Mouse (Mus musculus): ENCODE results near the gene Rps21.

Rps21 gene

DNA sequence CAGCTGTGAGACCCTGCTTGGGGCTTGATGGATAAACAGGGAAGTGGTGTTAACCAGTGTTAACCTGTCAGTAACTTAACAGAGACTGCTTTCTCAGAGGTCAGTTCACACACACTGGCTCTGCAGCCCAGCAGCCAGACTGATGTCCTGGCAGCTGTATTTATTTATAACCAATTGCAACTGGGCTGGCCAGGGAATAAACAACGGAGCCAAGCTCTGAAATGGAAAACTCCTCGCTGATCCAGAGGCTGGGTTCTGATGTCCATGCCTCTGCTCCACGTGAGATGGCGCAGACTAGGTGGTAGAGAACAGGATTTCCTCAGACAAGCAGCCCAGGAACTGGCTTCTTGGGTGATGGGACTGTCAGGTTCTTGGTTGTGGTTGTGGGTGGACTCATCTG, 34.8 kb downstream of the Rps21 start:
- no peak for DNase-seq

DNA sequence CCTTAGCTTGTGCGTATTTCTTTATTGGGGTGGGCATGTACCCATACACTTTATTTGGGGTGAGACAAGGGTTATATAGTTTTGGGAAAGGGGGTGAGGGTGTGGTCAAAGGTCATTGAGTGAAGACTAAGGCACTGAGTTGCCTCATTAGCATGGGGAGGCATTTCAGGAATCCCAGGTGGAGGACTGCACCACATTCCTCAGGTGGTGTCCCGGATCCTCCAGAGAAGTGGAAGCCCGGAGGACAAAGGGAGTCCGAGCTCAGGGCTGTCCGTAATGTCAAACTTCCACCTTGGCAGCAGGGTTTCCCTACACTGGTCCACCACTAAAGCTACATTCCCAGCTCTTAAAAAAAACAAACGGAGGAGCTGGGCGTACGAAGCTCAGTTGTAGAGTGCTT, 35.7 kb downstream of the Rps21 start:
- no peak for DNase-seq

DNA sequence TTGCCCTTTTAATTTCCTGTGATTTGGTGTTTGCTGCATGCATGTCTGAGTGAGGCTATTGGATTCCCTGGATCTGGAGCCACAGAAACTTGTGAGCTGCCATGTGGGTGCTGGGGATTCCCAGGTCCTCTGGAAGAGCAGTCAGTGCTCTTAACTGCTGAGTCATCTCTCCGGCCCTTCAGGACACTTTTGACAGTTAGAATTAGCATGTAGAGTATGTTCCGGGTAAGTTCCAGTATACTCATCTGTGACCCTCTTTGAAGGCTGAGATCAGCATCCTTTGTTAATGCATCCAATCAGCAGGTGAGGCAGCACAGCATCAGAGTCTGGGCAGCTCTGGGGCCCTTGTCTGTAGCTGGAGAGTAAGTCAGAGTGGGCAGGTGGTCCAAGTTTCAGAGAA, 43.1 kb downstream of the Rps21 start:
- DNase-seq = no peak

DNA sequence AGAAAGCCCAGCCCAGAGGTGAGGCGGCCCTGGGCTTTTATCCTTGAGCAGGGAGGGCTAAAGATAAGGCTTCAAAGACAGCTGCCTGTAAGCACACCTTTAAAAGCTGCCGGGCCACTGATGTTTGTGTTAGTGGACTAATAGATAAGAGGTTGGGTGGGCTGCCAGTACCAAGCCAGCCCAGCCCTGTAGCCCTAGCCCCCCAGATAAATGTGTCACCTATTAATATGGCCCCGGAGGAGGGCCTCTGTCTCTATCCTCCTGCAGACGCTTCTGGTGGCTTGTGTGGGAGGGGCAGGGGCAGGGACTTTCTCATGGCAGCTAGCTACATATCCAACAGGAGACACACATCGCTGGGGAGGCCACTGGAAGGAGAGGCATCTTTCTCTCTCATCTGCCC, 43.6 kb downstream of the Rps21 start:
- DNase-seq = no peak

DNA sequence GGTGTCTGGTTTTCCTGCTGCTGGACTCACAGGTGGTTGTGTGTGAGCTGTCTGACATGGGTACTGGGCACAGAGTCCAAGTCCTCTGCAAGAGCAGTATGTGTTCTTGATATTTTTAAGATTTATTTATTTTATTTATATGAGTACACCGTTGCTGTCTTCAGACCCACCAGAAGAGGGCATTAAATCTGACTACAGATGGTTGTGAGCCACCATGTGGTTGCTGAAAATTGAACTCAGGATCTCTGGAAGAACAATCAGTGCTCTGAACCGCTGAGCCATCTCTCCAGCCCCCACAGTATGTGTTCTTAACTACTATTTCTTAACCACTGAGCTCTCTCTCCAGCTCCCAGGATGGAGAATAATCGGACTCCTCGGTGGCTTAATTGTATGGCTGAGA, 45.0 kb downstream of the Rps21 start:
- no peak for DNase-seq

DNA sequence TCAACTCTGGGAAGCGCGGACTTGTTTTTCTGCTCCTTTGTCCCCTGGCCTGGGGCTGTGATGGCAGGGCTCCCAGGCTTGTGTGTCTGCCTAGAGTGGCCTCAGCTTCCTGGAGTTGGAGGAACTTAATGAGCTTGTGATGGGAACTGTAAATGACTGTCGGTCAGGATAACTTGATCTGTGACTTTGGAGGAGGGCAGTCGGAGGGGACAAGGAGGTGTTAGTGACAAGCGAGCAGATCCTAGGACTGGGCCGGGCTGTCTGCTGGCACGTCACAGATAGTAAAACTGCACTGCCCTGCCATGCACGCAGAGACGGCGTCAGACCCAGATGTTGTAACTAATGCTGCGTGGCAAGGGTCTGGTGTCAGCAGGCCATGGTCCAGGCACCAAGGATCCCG, 46.3 kb downstream of the Rps21 start:
- no peak for DNase-seq

DNA sequence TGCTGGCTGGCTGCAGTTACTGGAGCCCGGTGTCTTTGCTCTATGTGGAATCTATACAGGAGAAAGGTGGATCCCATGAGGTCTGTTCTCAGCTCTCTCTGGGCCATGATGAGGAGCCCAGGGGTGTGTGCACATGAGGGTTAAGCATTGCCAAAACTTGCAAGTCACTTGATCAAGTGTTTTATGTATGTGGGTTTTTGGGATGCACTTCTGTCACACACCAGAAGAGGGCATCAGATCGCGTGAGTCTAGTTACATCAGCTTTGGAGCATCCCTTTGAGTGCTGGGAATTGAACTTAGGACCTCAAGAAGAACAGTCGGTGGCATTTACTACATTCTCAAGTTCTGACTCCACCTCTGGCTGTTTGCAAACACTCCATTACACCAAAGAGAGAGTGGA, 47.4 kb downstream of the Rps21 start:
- DNase-seq = no peak

DNA sequence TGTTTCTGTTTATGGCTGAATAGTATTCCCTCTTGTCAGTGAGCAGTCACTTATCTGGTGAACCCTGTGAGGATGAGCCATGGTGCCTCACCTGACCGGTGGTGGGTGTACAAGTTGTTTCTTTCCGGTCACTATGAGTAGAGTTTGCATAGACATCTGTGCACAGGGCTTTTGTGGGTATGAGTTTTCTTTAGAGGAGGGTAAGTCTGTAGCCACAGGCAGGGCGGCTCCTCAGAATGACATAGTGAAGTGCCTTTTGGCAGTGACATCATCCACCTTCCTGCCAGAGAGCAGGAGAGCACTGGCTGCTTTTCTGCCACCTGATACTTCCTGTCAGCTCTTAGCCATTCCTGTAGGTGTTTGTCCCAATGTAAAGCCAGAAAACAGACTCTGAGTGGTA, 48.3 kb downstream of the Rps21 start:
- DNase-seq = no peak

DNA sequence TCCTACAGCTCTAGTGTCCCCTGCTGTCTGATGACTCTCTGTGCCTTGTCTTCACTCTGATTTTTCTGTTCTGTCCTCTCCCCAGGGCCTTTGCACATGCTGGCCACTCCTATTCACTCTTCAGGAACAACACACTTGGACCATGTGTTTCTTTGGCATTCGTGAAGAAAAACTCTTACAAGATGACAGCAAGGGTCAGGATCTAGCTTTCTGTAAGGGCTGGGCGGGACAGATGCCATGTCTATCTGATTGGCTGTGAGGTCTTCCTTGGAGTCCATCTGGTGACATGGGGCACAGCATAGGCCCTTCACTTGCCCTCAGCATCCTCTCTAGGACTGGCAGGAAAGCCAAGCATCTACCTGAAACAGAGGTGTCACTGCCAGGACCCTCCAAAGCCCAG, 48.8 kb downstream of the Rps21 start:
- DNase-seq = no peak

DNA sequence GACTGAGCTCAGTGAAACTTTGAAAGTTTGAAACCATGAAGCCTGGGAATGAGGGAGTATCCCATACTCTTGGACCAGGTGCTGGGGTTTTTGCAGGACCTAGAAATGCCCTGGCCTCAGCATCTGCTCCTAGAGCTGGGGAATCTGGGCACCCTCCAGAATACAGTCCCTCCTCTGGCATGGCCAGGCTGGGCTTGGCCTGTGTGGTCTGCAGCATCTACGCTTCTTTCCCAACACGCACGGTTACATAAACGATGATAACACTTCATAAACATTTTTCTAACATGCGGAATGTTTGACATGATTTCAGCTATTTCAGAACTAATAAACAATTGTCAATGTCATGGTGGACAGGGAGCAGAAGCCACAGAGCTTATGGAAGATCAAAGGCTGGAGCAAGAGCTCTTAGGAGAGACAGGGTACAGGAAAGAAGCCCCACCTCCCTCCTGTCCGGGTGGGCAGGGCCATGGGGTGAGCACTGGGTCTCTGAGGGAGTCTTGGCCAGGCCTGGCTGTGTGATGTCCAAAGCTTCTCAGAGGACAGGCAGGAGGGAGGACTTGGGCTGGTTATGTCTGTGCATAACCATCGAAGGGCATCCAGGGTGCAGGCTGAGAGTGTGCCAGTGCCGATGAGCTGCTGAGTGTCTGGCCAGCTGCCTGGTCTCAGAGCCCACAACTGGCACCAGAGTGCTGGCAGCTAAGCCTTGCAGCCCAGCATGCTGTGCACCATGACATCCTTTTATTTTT, 49.4 kb downstream of the Rps21 start:
- no peak for DNase-seq

DNA sequence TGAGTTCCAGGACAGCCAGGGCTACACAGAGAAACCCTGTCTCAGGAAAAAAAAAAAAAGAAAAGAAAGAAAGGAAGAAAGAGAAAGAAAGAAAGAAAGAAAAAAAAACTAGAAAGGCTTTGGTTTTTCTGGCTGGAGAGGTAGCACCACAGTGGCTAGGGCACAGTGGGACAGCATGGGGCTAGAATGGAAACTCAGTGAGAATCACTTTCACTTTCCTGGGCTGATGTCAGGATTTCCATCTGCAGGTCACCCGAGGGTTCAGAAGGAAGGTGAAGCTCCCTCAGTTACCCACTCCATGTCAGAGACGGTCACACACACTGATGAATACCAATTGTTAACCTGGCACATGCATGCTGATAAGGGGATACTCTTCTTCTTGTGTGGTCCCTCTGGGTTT, 50.5 kb downstream of the Rps21 start:
- DNase-seq = no peak

Measured in retina, postnatal 1 day (tissue).